Mouse (Mus musculus) lung, postnatal 10 days (tissue): Measurements from ENCODE around the gene Elmo1.
"Not testable (repeated sequence)": the region's sequence is repeated elsewhere in the genome, so short reads cannot be mapped to it uniquely, and the experiment has no call there.

Experiments used
- DNase-seq: peaks from one replicate; pipeline ENCODE4 v3.0.0; 2021

Elmo1 gene

DNA sequence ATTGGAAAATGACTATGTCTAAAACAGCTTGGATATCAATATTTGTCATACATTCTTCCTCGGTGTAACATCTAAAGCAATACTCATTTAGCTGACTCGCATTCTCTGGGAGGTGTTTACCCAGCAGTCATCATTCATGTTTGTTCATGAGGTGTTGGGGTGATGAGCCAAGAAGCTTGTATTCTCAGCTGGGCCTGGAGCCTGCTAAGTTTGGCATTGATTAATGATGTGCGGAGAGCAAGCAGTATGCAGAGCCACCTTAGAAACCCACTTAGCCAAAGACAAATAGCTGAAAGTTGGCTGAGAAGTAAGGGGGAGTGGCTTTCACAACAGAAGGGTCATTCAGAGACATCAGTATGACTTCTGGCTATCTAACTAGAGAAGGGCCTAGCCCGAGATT is 459.6 kb downstream of the Elmo1 start:
- DNase-seq, result peak; percentile 73

GRCm38 (mm10) chr13:20551559-20551958 is 461.2 kb downstream of the Elmo1 start:
- DNase-seq, result no peak

DNA sequence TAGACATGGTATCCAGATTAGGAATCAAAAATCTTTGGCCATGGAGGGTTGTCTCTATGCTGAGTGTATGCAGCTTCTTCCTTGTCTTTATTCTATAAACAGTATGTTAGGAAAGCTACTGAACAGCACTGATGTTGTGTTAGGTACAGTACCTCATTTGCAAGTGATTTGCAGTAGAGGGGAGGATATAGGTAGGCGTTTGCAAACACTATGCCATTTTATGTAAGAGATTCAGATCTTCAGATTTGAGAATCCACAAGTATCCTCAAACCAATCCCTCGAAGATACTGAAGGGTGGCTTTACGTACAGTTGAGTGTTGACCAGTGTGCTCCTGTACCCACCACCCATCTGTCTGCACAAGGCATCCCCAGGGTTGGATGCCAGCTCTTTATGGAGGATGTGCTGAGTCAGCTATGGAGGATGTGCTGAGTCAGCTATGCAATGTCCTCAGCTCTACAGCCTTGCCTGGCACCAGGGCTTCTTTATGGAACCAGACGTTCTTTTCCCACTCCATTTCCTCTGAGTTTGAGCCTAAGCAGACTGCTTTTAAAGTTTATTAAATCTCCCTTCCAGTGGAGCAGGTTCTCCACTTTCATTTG is 465.6 kb downstream of the Elmo1 start:
- DNase-seq, result no peak

DNA sequence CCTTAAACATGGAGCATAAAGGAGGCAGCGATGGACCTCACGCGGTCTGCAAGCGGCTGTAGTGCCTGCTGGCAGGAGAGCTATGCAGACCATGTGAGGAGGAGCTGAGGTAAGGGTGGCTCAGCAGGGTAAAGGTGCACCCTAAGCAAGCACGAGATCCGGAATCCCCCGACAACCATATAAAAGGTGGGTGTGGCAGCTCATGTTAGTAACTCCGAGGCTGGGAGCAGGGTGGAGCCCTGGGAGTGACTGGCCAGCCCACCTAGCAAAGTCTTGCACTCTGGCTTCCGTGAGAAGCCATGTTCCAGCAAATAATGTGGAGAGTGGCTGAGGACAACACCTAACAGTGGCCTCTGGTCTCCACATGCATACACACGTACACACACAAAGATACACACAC is 466.3 kb downstream of the Elmo1 start:
- DNase-seq, result no peak

DNA sequence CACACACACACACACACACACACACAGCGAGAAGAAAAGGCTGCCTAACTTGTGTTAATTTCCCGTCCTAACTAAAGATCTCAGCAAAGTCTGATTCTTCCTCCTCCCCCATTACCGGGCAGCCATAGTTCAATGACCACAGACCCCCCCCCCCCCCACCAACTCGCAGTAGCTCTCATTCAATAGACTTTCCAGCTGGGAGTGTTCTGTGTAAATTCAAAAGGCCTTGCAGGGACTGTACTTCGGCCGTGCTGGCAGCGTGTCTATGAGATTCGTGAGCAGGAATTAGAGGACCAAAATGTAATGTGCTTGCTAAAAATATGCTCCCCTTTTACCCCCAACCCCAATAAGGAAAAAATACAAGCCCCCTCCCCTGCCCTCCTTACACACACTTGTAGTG is 466.8 kb downstream of the Elmo1 start:
- no peak for DNase-seq

- DNase-seq, result no peak
These were observed 468.0 kb downstream of the Elmo1 start for GRCm38 (mm10) chr13:20558376-20558775.

GRCm38 (mm10) chr13:20564414-20564813 is 474.0 kb downstream of the Elmo1 start:
- DNase-seq, result no peak

- no peak for DNase-seq
These were observed 484.8 kb downstream of the Elmo1 start for GRCm38 (mm10) chr13:20575186-20575585.

DNA sequence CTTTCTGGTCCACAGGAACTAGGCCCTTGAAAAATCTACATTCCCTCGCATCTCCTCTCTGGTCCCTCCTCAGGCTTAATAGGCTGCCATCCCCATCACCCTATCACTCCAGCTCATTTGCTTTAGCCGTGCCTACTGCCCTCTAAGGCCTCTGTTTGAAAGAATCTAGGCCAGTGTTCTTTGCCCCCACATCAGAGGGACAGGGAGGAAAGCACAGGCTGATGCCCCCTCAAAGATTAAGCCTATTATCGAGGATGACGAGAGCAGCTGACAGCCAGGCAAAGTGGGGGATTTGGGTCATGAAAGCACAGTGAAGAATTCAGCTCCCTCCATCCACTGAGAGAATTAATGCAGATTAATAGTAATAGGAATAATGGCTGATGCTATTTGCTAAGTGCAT is 495.5 kb downstream of the Elmo1 start:
- DNase-seq, result no peak

DNA sequence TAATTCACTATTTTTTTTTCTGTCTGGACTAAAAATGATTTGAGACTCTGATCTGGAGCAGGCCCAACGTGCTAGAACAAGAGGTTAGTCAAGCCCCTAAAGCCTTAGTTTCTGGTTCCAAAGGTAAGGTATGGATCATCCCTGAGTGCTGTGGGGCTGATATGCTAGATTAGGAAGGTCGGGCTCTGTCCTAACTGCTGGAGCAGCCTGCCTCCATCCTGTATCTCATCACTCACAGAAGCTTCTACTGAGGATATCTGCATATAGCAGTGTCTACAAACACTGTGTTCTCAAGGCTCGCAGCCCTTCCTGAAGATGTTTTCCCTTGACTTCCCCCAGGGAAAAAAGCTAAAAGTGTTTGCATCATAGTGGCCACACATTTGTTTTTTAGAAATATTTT is 496.1 kb downstream of the Elmo1 start:
- no peak for DNase-seq

GRCm38 (mm10) chr13:20590983-20591382 is 500.6 kb downstream of the Elmo1 start:
- no peak for DNase-seq

DNA sequence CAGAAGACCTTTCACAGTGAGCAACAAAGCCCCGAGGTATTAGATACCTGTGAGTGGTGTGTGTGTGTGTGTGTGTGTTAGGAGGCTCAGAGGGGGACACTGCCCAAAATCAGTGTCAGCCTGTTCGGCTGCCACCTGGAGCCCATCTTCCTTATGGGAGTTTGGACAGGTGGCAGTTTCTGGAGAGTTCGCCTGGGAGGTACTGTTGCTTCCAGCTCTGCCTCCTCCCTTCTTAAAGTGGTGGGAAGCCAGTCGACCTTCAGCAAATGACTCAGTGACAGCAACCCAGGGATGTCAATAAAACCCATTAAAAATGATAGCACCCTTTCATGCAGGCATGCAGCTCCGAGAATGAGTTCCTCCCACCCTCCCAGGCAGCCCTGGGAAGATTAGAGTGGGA is 506.9 kb downstream of the Elmo1 start:
- no peak for DNase-seq

- DNase-seq, result no peak
These were observed 508.2 kb downstream of the Elmo1 start for GRCm38 (mm10) chr13:20598618-20599017.

DNA sequence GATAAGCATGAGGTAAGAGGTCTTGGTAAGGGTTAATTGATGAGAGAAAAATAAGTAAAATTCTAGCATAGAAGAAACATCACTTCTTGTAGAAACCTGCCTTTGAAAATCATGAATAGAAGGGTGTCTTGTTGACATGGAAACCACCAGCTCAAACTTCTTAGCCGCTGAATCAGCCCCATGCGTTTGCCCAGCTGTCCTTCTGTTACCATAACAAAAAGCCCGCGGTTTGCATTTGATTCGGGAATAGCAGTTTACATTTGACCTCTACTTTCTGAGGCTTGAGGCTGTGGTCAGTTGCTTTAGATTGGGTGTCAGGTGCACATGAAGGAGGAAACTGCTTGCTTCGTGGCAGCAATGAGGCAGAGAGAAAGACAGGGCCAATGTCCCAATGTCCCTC is 509.9 kb downstream of the Elmo1 start:
- no peak for DNase-seq

- no peak for DNase-seq
These were observed 511.0 kb downstream of the Elmo1 start for GRCm38 (mm10) chr13:20601421-20601820.

DNA sequence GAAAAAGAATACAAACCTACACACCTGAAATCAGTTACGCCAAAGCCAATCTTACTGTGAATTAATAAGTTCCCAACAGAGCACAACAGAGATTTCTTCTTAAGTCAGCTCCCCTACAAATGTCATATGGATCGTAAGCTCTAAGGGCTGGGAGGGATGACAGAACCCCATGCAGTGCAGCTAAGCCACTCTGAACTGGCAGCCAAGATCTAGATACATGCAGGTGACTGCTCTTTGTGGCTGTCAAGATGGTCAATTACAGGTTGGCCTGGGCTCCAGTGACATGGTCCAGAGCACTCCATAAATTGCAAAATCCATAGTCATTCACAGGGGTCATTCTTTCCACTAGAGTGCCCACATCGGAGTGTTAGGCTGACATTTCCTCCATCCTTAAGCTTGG is 516.5 kb downstream of the Elmo1 start:
- DNase-seq, result no peak

DNA sequence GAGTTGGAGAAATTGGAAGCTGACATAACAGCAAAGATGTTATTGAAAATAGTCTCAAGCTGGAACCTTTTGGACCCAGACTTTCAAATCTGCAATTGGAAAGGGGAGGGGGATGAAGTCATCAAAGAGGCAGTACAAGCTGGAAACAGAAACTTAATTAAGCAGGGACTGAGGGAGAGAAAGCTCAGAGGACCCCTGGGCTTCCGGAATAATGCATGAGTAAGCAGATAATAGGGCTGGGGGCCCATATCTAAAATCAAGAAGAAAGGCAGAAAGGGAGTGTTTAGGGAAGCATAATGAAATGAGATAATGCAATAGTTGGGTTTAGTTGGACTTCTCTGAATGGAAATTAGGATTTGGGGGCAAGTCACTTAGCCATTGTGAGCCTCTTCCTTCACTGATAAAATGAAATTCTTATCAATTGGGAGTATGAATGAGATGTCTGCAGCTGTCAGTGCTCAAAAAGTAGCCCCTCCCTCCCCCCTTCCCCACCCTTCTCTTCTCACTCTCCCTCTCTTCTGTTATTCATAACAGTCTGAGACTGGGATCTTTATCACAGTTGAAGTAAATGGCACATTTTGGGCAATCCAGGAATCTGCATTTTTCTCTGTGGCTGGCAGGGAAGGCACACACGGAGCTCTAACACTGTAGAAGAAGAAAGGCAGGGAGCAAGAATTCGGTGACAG is 518.8 kb downstream of the Elmo1 start:
- no peak for DNase-seq

DNA sequence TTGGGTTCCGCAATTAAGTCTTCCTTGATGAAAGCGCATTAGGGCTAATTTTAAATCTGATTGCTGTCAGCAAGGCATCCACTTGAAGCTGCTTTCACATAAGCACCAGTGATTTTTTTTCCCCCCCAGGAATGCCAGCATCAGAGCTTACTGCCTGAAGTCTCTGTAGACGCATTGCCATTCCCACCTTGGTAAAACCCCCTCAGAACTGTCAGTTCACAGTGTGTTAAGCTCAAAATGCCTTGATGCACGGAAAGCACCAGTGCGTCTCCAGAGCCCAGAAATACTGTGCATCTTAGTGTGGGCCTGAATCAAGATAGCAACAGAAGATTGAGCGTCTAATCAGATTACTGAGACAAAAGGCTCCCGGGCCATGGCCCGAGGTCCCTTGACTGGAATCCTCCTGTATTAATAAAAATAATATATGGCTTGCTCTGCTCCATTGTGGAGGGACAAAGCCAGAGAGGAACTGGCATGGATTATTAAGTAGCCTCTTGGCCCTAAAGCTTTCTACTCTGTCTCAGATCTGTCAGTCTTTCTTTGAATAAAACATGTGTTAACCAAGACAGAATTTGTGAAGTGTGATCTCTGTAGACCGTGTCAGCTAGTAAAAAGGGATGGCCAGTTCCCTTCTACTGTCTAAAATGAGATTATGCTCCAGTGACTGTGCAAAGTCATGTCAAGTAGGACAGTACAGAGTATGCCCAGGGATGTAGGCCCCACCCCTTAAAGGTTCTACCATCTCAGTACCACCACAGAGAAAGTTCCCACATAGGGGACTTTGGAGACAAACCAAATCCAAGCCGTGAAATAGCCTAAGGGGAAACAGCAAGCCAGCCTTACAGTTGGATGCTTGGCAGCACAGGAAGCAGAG is 525.4 kb downstream of the Elmo1 start:
- DNase-seq, result no peak

GRCm38 (mm10) chr13:20619946-20620345 is 529.5 kb downstream of the Elmo1 start:
- DNase-seq, result no peak

- DNase-seq, result no peak
These were observed 532.9 kb downstream of the Elmo1 start for GRCm38 (mm10) chr13:20623071-20623850.

DNA sequence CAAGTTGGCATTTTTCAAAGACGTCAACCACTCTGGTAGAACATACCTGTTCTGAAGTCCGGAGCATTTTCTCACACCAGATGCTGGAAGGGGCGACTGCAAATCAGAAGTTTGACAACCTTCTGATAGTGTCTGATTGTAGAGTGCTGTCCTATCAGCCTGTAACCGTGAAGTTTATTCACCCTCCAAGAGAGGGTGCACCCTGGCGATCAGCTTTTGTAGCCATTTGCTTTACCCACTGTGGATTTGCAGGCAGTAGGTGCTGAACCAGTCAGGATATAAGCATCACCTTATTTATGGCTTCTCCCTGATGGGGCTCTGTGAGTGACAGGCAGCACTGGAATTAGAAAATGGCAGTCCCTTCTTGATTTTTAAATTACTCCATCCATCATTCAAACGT is 537.4 kb downstream of the Elmo1 start:
- DNase-seq, result no peak

- no peak for DNase-seq
These were observed 542.1 kb downstream of the Elmo1 start for GRCm38 (mm10) chr13:20632477-20632876.

- DNase-seq, result not testable (repeated sequence)
These were observed 544.3 kb downstream of the Elmo1 start for GRCm38 (mm10) chr13:20634679-20635078.
